Mouse (Mus musculus): ENCODE results near the gene Gm26657. TPM values are rescaled to one million over a fixed set of nuclear protein-coding genes. Genes with fewer than 3 reads are reported as not detected.

The Gm26657 gene
- total RNA-seq (2014; rRNA removed) (not detected in 2 replicates), polyA plus RNA-seq (2015; fragmentation: Nextera tagmentation; extraction: Ambion mirVana) (not detected in 2 replicates)

GRCm38 (mm10) chr4:56740020-56740485 lies at the start of gene Gm26657:
Gm26657 (plus strand) TSS chr4:56740070.
- ATAC-seq (ENCODE audit: low FRiP score): no peak
- Histone ChIP-seq H3K36me3 (ENCODE audit: insufficient read depth, low read length) (peaks cover 7% of the 10 kb centered on the region; the same call in 1 of the 2 replicates), H3K4me3 (ENCODE audit: low read depth, low read length) (no peak within 1 kb of the TSS), H3K4me2 (ENCODE audit: low read depth, low read length, poor library complexity, severe bottlenecking) (no peak within 1 kb of the TSS), H3K9me3 (ENCODE audit: low read length) (no peaks in the 10 kb centered on the region), H3K27ac (ENCODE audit: low read depth, low read length) (no peak within 1 kb of the TSS), H3K27me3 (ENCODE audit: insufficient read depth, low read length) (no peaks in the 10 kb centered on the region), H3K4me1 (ENCODE audit: insufficient read depth, low read length) (no peaks in the 10 kb centered on the region), H3K9ac (replicated peaks; ENCODE audit: low read length, poor library complexity, severe bottlenecking) (no peak within 1 kb of the TSS)
- DNase-seq (ENCODE audit: low spot score): no peak
- WGBS: 83% methylated on average over 18 of the region's 18 CpGs
- TF ChIP-seq CTCF (IDR thresholded peaks at IDR 0.05): no peak

- H3K27me3 ChIP-seq (ENCODE audit: insufficient read depth, low read length): no peaks in the 10 kb centered on the region
- H3K9me3 ChIP-seq (ENCODE audit: low read length): no peaks in the 10 kb centered on the region
- H3K4me2 ChIP-seq (ENCODE audit: low read depth, low read length, poor library complexity, severe bottlenecking): no peak overlapping the region
- no peak overlapping the region for H3K4me3 ChIP-seq (ENCODE audit: low read depth, low read length)
- no peak overlapping the region for H3K27ac ChIP-seq (ENCODE audit: low read depth, low read length)
- TF ChIP-seq CTCF (IDR thresholded peaks at IDR 0.05): no peak
- ATAC-seq (ENCODE audit: low FRiP score) (no peak), DNase-seq (ENCODE audit: low spot score) (no peak)
- no peaks in the 10 kb centered on the region for H3K4me1 ChIP-seq (ENCODE audit: insufficient read depth, low read length)
- no peaks in the 10 kb centered on the region for H3K36me3 ChIP-seq (ENCODE audit: insufficient read depth, low read length)
- 81% methylated on average over 7 of the region's 7 CpGs for WGBS
- no peak overlapping the region for H3K9ac ChIP-seq (replicated peaks; ENCODE audit: low read length, poor library complexity, severe bottlenecking)
These were observed 43.5 kb upstream of the Gm26657 start for GRCm38 (mm10) chr4:56696401-56696800.

- 68% methylated on average over 5 of the region's 5 CpGs for WGBS
- no peak for TF ChIP-seq CTCF (IDR thresholded peaks at IDR 0.05)
- no peaks in the 10 kb centered on the region for H3K27me3 ChIP-seq (ENCODE audit: insufficient read depth, low read length)
- H3K4me1 ChIP-seq (ENCODE audit: insufficient read depth, low read length): no peaks in the 10 kb centered on the region
- no peak overlapping the region for H3K9ac ChIP-seq (replicated peaks; ENCODE audit: low read length, poor library complexity, severe bottlenecking)
- H3K9me3 ChIP-seq (ENCODE audit: low read length): no peaks in the 10 kb centered on the region
- no peak for ATAC-seq (ENCODE audit: low FRiP score)
- H3K4me3 ChIP-seq (ENCODE audit: low read depth, low read length): no peak overlapping the region
- DNase-seq (ENCODE audit: low spot score): no peak
- no peak overlapping the region for H3K27ac ChIP-seq (ENCODE audit: low read depth, low read length)
- H3K4me2 ChIP-seq (ENCODE audit: low read depth, low read length, poor library complexity, severe bottlenecking): no peak overlapping the region
- no peaks in the 10 kb centered on the region for H3K36me3 ChIP-seq (ENCODE audit: insufficient read depth, low read length)
These were observed 41.2 kb upstream of the Gm26657 start for GRCm38 (mm10) chr4:56698671-56699070.

- Histone ChIP-seq H3K4me2 (ENCODE audit: low read depth, low read length, poor library complexity, severe bottlenecking) (no peak overlapping the region), H3K27ac (ENCODE audit: low read depth, low read length) (no peak overlapping the region), H3K4me3 (ENCODE audit: low read depth, low read length) (no peak overlapping the region), H3K9ac (replicated peaks; ENCODE audit: low read length, poor library complexity, severe bottlenecking) (no peak overlapping the region), H3K27me3 (ENCODE audit: insufficient read depth, low read length) (no peaks in the 10 kb centered on the region), H3K4me1 (ENCODE audit: insufficient read depth, low read length) (no peaks in the 10 kb centered on the region), H3K36me3 (ENCODE audit: insufficient read depth, low read length) (no peaks in the 10 kb centered on the region), H3K9me3 (ENCODE audit: low read length) (no peaks in the 10 kb centered on the region)
- no peak for TF ChIP-seq CTCF (IDR thresholded peaks at IDR 0.05)
- 12% methylated on average over 10 of the region's 10 CpGs for WGBS
- ATAC-seq (ENCODE audit: low FRiP score): no peak
- DNase-seq (ENCODE audit: low spot score): no peak
These were observed 37.6 kb upstream of the Gm26657 start for GRCm38 (mm10) chr4:56702234-56702633.

GRCm38 (mm10) chr4:56713155-56713554 lies 26.7 kb upstream of the Gm26657 start:
- Histone ChIP-seq H3K9me3 (ENCODE audit: low read length) (no peaks in the 10 kb centered on the region), H3K4me1 (ENCODE audit: insufficient read depth, low read length) (peaks cover 5% of the 10 kb centered on the region; the same call in 1 of the 2 replicates), H3K4me3 (ENCODE audit: low read depth, low read length) (no peak overlapping the region), H3K36me3 (ENCODE audit: insufficient read depth, low read length) (no peaks in the 10 kb centered on the region), H3K27me3 (ENCODE audit: insufficient read depth, low read length) (no peaks in the 10 kb centered on the region), H3K27ac (ENCODE audit: low read depth, low read length) (no peak overlapping the region), H3K9ac (replicated peaks; ENCODE audit: low read length, poor library complexity, severe bottlenecking) (no peak overlapping the region), H3K4me2 (ENCODE audit: low read depth, low read length, poor library complexity, severe bottlenecking) (no peak overlapping the region)
- WGBS: 80% methylated on average over 3 of the region's 3 CpGs
- no peak for TF ChIP-seq CTCF (IDR thresholded peaks at IDR 0.05)
- no peak for ATAC-seq (ENCODE audit: low FRiP score)
- no peak for DNase-seq (ENCODE audit: low spot score)

GRCm38 (mm10) chr4:56716801-56717200 lies 23.1 kb upstream of the Gm26657 start:
- Histone ChIP-seq H3K36me3 (ENCODE audit: insufficient read depth, low read length) (no peaks in the 10 kb centered on the region), H3K9me3 (ENCODE audit: low read length) (no peaks in the 10 kb centered on the region), H3K27ac (ENCODE audit: low read depth, low read length) (no peak overlapping the region), H3K9ac (replicated peaks; ENCODE audit: low read length, poor library complexity, severe bottlenecking) (no peak overlapping the region), H3K4me3 (ENCODE audit: low read depth, low read length) (no peak overlapping the region), H3K27me3 (ENCODE audit: insufficient read depth, low read length) (no peaks in the 10 kb centered on the region), H3K4me2 (ENCODE audit: low read depth, low read length, poor library complexity, severe bottlenecking) (no peak overlapping the region), H3K4me1 (ENCODE audit: insufficient read depth, low read length) (no peaks in the 10 kb centered on the region)
- DNase-seq (ENCODE audit: low spot score): no peak
- TF ChIP-seq CTCF (IDR thresholded peaks at IDR 0.05): no peak
- WGBS: 60% methylated on average over 5 of the region's 5 CpGs
- no peak for ATAC-seq (ENCODE audit: low FRiP score)
